Mouse (Mus musculus) E14TG2a.4 (cell line): ENCODE results near the gene Dkk3.
A peak's percentile ranks its signal among the peaks of the same experiment; 100 is the strongest.

Experiments
- H3K27me3 ChIP-seq: 2 replicates; pipeline ENCODE4 v1.6.1; 2014; ENCODE audit warnings: low read length, control low read depth; ENCODE audit not compliant: insufficient read depth
- H3K36me3 ChIP-seq: 2 replicates; pipeline ENCODE4 v1.6.1; 2014; ENCODE audit warnings: low read length, control low read depth; ENCODE audit not compliant: insufficient read depth
- H3K4me1 ChIP-seq: replicated peaks from 2 replicates; pipeline ENCODE4 v1.6.1; 2014; ENCODE audit warnings: low read depth, low read length, control low read depth
- H3K4me3 ChIP-seq: replicated peaks from 2 replicates; pipeline ENCODE4 v1.5.1; 2014; ENCODE audit warnings: mild to moderate bottlenecking, low read length
- H3K9me3 ChIP-seq: 2 replicates; pipeline ENCODE4 v1.6.1; 2014; ENCODE audit warnings: low read length, control low read depth
- CTCF ChIP-seq: conservative IDR thresholded peaks from 2 replicates; pipeline ENCODE4 v1.5.1; 2014; ENCODE audit warnings: low read length
- NANOG ChIP-seq: IDR thresholded peaks from 2 replicates; pipeline ENCODE4 v1.6.1; 2014; ENCODE audit warnings: borderline replicate concordance, low read length, mixed read lengths
- POU5F1 ChIP-seq: IDR thresholded peaks from 2 replicates; pipeline ENCODE4 v1.6.1; 2014; ENCODE audit warnings: low read length, borderline replicate concordance

The Dkk3 gene

DNA sequence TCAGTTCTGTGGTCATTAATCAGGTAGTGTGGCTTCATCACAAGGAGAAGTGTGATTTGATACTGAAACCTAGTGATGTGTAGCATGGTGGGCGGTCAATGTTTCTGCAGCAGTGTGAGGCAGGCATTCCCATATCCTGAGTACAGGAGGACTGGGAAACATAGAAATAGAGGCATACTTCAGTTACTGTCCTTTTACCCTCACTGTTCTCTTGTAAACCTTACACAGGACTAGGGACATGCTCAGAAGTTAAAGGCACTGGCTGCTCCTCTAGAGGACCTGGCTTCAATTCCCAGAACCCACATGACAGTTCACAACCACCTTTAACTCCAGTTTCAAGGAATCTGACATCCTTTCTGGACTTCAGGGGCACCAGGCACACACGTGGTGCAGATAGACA lies 72.7 kb downstream of the Dkk3 start:
- Histone ChIP-seq H3K4me1 (no peaks in the 10 kb centered on the region), H3K36me3 (peaks cover 30% of the 10 kb centered on the region), H3K4me3 (no peak overlapping the region), H3K9me3 (no peaks in the 10 kb centered on the region), H3K27me3 (no peaks in the 10 kb centered on the region)
- no peak for TF ChIP-seq POU5F1
- no peak for TF ChIP-seq NANOG
- no peak for TF ChIP-seq CTCF

DNA sequence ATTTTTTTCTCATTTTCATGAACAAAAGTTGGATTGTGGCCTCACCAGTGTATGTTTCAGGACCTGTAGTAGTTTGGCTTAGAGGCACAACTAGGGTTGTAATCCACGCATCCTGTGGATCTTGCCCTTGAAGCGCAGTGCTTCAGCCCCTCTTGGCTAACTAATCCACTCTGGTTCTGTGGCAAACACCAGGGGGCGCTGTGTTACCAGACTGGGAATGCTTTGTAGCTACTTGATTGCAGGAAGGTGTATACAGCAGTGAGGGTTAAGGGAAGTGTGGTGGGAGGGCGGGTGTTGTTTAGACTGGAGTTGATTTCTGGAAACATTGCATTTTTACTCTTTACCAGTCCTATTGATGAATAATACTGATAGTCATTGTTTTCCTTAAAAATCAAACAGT lies 73.8 kb downstream of the Dkk3 start:
- Histone ChIP-seq H3K36me3 (peaks cover 23% of the 10 kb centered on the region), H3K27me3 (no peaks in the 10 kb centered on the region), H3K4me1 (no peaks in the 10 kb centered on the region), H3K9me3 (no peaks in the 10 kb centered on the region), H3K4me3 (no peak overlapping the region)
- TF ChIP-seq CTCF: peak; percentile 77
- no peak for TF ChIP-seq NANOG

DNA sequence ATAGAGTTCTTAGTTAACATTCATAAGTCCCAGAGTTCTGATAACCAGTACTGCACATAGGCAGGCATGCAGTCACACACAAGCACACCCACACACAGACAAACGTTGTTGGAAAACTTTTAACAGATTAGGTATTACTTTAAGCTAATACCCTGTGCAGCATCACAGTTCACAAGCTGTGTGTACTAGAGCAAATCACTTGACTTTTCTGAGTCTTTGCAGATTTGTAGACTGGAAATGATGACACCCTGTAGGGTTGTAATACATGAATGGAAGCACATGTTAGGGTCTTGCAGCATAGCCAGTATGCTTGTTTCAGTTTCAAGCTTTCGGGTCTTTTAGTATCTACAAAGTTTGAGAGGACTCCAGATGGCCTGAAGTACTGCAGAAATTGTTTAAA lies 74.6 kb downstream of the Dkk3 start:
- H3K4me1 ChIP-seq: no peaks in the 10 kb centered on the region
- no peaks in the 10 kb centered on the region for H3K9me3 ChIP-seq
- H3K4me3 ChIP-seq: no peak overlapping the region
- H3K27me3 ChIP-seq: no peaks in the 10 kb centered on the region
- TF ChIP-seq POU5F1: no peak
- no peak for TF ChIP-seq CTCF
- TF ChIP-seq NANOG: no peak
- H3K36me3 ChIP-seq: peaks cover 23% of the 10 kb centered on the region

DNA sequence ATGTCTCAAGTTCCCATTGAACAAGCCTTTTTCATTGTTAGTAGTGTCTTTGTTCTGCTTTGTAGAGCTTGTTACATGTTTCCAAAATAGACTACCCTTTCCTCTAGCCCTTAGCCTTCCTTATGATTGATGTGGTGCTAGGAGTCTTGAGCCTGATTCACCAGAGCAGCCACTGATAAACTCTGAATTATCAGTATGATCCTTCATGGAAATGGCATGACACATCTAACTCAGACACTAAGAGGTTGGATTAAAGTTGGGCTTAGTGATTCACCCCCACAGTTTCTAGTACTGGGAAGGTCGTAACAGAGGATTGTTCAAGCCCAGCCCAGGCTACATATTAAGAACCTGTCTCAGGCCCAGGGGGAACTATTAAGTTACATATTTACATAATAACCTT lies 76.2 kb downstream of the Dkk3 start:
- TF ChIP-seq NANOG (no peak), POU5F1 (no peak), CTCF (no peak)
- no peaks in the 10 kb centered on the region for H3K27me3 ChIP-seq
- H3K9me3 ChIP-seq: no peaks in the 10 kb centered on the region
- H3K36me3 ChIP-seq: peaks cover 21% of the 10 kb centered on the region
- H3K4me1 ChIP-seq: no peaks in the 10 kb centered on the region
- H3K4me3 ChIP-seq: no peak overlapping the region

DNA sequence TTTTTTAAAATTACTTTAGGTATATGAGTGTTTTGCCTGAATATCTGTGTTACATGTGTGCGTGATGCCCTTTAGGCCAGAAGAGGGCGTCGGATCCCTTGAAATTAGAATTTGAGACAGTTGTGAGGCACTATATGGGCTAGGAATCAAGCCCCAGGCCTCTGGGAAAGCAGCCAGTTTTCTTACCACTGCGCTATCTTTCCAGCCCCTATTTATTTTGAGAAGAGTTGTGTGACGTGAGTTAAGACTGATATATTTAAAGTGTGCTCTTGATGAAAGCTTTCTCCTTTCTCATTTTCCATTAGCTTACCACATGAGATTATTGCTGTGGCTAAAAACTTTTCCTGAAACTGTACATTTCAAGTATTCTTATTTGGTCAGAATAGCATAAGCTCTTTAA lies 84.0 kb downstream of the Dkk3 start:
- no peak for TF ChIP-seq NANOG
- no peak for TF ChIP-seq POU5F1
- TF ChIP-seq CTCF: no peak; the same call in 1 of the 2 replicates
- H3K27me3 ChIP-seq: no peaks in the 10 kb centered on the region
- H3K9me3 ChIP-seq: no peaks in the 10 kb centered on the region
- peaks cover 6% of the 10 kb centered on the region; the same call in 1 of the 2 replicates for H3K36me3 ChIP-seq
- no peak overlapping the region for H3K4me3 ChIP-seq
- H3K4me1 ChIP-seq: no peaks in the 10 kb centered on the region
